Mouse (Mus musculus): ENCODE measurements around the gene Bend3.

DNA sequence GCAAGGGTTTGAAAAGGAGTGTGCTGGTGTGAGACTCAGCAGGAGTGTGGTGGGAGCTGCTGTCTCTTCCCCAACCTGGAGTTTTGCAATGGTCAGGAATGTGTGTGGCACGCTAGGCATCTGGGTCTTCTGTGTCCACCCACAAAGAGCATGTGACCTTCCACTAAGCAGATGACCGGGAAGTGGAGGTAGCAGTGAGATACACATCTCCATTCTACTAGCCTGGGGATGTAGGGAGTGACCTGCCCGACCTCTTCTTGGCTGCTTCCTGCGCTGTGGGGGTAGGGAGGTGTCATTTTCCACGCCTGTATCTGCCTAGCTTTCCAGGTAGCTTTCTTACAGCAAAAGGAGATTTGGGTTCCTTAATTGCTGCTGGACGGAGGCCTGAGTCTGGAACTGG is 10.9 kb downstream of the Bend3 start:
- TF ChIP-seq TAL1 (IDR thresholded peaks at IDR 0.05; ENCODE audit: low read length) = no peak
- no peak for TF ChIP-seq GATA1 (IDR thresholded peaks at IDR 0.05; ENCODE audit: low read length)

All from erythroblast, embryonic 14.5 days (primary cell).